Mouse (Mus musculus): Measurements from ENCODE around the gene Lhx3. TPM values are rescaled to one million over a fixed set of nuclear protein-coding genes. Genes with fewer than 3 reads are reported as not detected.

Gene Lhx3
- not detected for polyA plus RNA-seq (2014; fragmentation: Illumina TruSeq; extraction: RNeasy Lipid Tissue Mini Kit (QIAGEN cat#74804); ENCODE audit: low read depth, low replicate concordance)

DNA sequence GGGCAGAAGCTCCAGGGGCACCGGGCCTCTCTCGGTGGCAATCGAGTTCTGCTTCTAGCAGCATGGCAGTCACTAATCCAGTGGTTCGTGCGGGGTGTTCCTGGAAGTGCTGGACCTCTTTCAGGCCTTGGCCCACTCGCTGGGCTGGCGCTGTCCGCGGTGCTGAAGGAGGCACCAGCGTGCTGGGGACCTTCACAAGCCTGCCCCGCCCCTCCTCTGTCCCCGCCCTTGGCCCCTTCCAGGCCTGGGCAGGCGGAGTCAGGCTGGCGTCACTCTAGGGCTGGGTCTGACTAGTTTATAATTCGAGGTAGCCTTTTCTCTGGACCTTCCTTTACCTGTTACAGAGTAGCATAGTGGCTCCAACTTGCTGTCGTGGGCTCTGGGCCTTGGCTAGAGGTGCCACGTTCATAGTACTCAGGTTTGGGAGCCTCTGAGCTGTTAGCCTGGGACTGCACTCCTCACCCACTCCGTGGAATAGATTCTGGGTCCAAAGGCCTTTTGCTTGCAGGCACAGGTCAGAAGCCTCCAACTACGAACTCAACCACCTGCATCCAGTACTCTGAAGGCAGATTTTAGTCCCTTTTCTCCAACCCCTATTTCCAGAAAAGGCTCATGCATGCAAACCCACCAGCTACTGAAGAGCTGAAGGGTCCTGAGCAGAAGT, at the start of gene Lhx3:
Lhx3 (minus strand) TSS at position 164 of the 664 bp plus-strand sequence.

DNA sequence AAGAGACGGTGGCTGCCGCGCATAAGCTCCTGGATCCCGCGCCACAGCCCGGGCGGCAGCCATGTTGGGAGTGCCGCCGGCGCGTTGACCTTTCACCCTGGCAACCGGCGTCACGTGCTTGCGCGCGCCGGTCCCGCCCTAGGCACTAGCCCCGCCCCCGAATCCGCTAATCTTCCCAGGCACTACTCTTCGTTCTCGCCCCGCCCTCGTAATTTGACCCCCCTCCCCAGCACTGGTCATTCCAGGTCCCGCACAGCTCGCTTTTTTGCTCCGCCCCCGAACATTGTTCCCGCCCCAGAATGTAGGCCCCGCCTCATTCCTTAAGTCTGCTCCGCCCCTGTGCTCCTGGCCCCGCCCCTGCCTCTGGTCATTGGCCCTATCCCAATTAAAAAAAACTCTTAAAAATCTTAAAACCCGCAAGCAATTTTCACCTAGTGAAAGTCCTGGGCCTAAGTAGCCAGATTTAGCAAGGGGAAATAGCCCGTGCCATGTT, 29.2 kb upstream of the Lhx3 start, which contains the start of gene Qsox2:
Qsox2 (minus strand) TSS at position 236 of the 493 bp plus-strand sequence.

Other genes with a start within 250 kb of the Lhx3 start
- gene Camsap1, start 225.0 kb downstream of the Lhx3 start, polyA plus RNA-seq (2014; fragmentation: Illumina TruSeq; extraction: RNeasy Lipid Tissue Mini Kit (QIAGEN cat#74804); ENCODE audit: low read depth, low replicate concordance), result 13.6 TPM
- gene Ubac1, start 186.5 kb downstream of the Lhx3 start, polyA plus RNA-seq (2014; fragmentation: Illumina TruSeq; extraction: RNeasy Lipid Tissue Mini Kit (QIAGEN cat#74804); ENCODE audit: low read depth, low replicate concordance), result 95.9 TPM
- 15.2 TPM for gene Nacc2, start 85.1 kb downstream of the Lhx3 start, polyA plus RNA-seq (2014; fragmentation: Illumina TruSeq; extraction: RNeasy Lipid Tissue Mini Kit (QIAGEN cat#74804); ENCODE audit: low read depth, low replicate concordance)
- gene Qsox2, start 29.2 kb upstream of the Lhx3 start, polyA plus RNA-seq (2014; fragmentation: Illumina TruSeq; extraction: RNeasy Lipid Tissue Mini Kit (QIAGEN cat#74804); ENCODE audit: low read depth, low replicate concordance), result 16.5 TPM
- gene Ccdc187, start 86.3 kb upstream of the Lhx3 start, polyA plus RNA-seq (2014; fragmentation: Illumina TruSeq; extraction: RNeasy Lipid Tissue Mini Kit (QIAGEN cat#74804); ENCODE audit: low read depth, low replicate concordance), result 0.08 TPM
- 260 TPM for gene Gpsm1, start 107.2 kb upstream of the Lhx3 start, polyA plus RNA-seq (2014; fragmentation: Illumina TruSeq; extraction: RNeasy Lipid Tissue Mini Kit (QIAGEN cat#74804); ENCODE audit: low read depth, low replicate concordance)
- gene Dnlz, start 143.8 kb upstream of the Lhx3 start, polyA plus RNA-seq (2014; fragmentation: Illumina TruSeq; extraction: RNeasy Lipid Tissue Mini Kit (QIAGEN cat#74804); ENCODE audit: low read depth, low replicate concordance), result 18.7 TPM
- gene Card9, start 152.6 kb upstream of the Lhx3 start, polyA plus RNA-seq (2014; fragmentation: Illumina TruSeq; extraction: RNeasy Lipid Tissue Mini Kit (QIAGEN cat#74804); ENCODE audit: low read depth, low replicate concordance), result 2.3 TPM
- 21.5 TPM for gene Snapc4, start 172.4 kb upstream of the Lhx3 start, polyA plus RNA-seq (2014; fragmentation: Illumina TruSeq; extraction: RNeasy Lipid Tissue Mini Kit (QIAGEN cat#74804); ENCODE audit: low read depth, low replicate concordance)
- 64.5 TPM for gene Entr1, start 181.0 kb upstream of the Lhx3 start, polyA plus RNA-seq (2014; fragmentation: Illumina TruSeq; extraction: RNeasy Lipid Tissue Mini Kit (QIAGEN cat#74804); ENCODE audit: low read depth, low replicate concordance)
- gene Pmpca, start 181.1 kb upstream of the Lhx3 start, polyA plus RNA-seq (2014; fragmentation: Illumina TruSeq; extraction: RNeasy Lipid Tissue Mini Kit (QIAGEN cat#74804); ENCODE audit: low read depth, low replicate concordance), result 129 TPM
- 23.5 TPM for gene Inpp5e, start 200.9 kb upstream of the Lhx3 start, polyA plus RNA-seq (2014; fragmentation: Illumina TruSeq; extraction: RNeasy Lipid Tissue Mini Kit (QIAGEN cat#74804); ENCODE audit: low read depth, low replicate concordance)
- gene Sec16a, start 236.9 kb upstream of the Lhx3 start, polyA plus RNA-seq (2014; fragmentation: Illumina TruSeq; extraction: RNeasy Lipid Tissue Mini Kit (QIAGEN cat#74804); ENCODE audit: low read depth, low replicate concordance), result 31.7 TPM

Data from heart, adult 10 weeks (tissue).